Mouse (Mus musculus) stomach, embryonic 14.5 days (tissue): Measurements from ENCODE around the gene Tnfsf18. TPM values are rescaled to one million over a fixed set of nuclear protein-coding genes. Genes with fewer than 3 reads are reported as not detected.

Experiments used
- ATAC-seq: fragments of 200-750 bp; cut with Nextera tagmentation; 2 replicates; pipeline ENCODE4 v1.8.0; 2017; ENCODE audit warnings: low read depth, moderate TSS enrichment; ENCODE audit not compliant: insufficient number of reproducible peaks, insufficient read depth, low FRiP score
- H3K27ac ChIP-seq: fragments of 300-500 bp; sonication (generic); 2 replicates; pipeline ENCODE4 v1.5.1; 2014; ENCODE audit warnings: mild to moderate bottlenecking, low read length, moderate library complexity, mixed read lengths
- H3K27me3 ChIP-seq: fragments of 300-500 bp; sonication (generic); 2 replicates; pipeline ENCODE4 v1.6.1; 2014; ENCODE audit warnings: low read length, control low read depth, mixed read lengths; ENCODE audit not compliant: control insufficient read depth, insufficient read depth
- H3K36me3 ChIP-seq: fragments of 300-500 bp; sonication (generic); 2 replicates; pipeline ENCODE4 v1.6.1; 2014; ENCODE audit warnings: mild to moderate bottlenecking, control low read depth, low read length, moderate library complexity, mixed read lengths; ENCODE audit not compliant: control insufficient read depth, insufficient read depth
- H3K4me1 ChIP-seq: fragments of 300-500 bp; sonication (generic); 2 replicates; pipeline ENCODE4 v1.6.1; 2014; ENCODE audit warnings: low read length, control low read depth, mixed read lengths; ENCODE audit not compliant: control insufficient read depth, insufficient read depth
- H3K4me2 ChIP-seq: fragments of 300-500 bp; sonication (generic); replicated peaks from 2 replicates; pipeline ENCODE4 v1.6.1; 2014; ENCODE audit warnings: low read depth, low read length, control low read depth
- H3K4me3 ChIP-seq: fragments of 300-500 bp; sonication (generic); 2 replicates; pipeline ENCODE4 v1.5.1; 2014; ENCODE audit warnings: low read depth, low read length, control low read depth
- H3K9ac ChIP-seq: fragments of 300-500 bp; sonication (generic); replicated peaks from 2 replicates; pipeline ENCODE4 v1.6.1; 2014; ENCODE audit warnings: low read depth, mild to moderate bottlenecking, control low read depth, low read length, moderate library complexity, mixed read lengths
- H3K9me3 ChIP-seq: fragments of 300-500 bp; sonication (generic); 2 replicates; pipeline ENCODE4 v1.6.1; 2016; ENCODE audit warnings: low read depth, low read length, control low read depth; ENCODE audit not compliant: control insufficient read depth
- WGBS: fragments of 180-500 bp; shearing (Covaris S2); extraction: QIAGEN DNeasy Blood & Tissue Kit; methylation state at CpG from one replicate; pipeline ENCODE4 v1.1.7; 2014; 5-methylcytosine and 5-hydroxymethylcytosine counted together
- polyA plus RNA-seq: library from polyadenylated mRNA; unstranded; fragments of >200 nt; fragmentation: Nextera tagmentation; extraction: Ambion mirVana; gene quantifications from 2 replicates; pipeline ENCODE4 v1.2.1, GENCODE M21; 2014

The Tnfsf18 gene
- polyA plus RNA-seq, 1 experiment from 2014 or later: 0.12 TPM

DNA sequence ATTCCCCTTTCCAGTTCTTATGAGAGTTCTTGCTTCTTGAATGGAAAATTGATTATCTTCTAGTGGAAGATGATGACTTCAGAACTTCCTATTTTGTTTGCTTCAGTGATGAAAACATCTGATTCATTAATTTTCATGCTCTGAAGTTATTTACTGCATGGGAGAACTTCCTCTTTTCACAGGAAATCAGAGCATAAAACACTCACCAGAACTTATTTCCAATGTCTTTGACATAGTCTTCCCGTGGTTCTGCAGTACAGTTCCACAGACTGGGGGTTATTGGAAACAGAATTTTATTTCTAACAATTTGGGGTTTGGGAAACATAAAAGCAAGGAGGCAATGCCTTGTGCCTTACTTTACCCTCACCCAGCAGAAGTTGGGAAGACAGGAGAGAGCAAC, 25.8 kb downstream of the Tnfsf18 start:
- WGBS: 80% methylated on average over 1 of the region's 1 CpGs
- no peak for ATAC-seq
- H3K9ac ChIP-seq: no peak overlapping the region
- no peaks in the 10 kb centered on the region for H3K4me1 ChIP-seq
- H3K36me3 ChIP-seq: no peaks in the 10 kb centered on the region
- H3K4me3 ChIP-seq: no peak overlapping the region
- H3K27ac ChIP-seq: no peak overlapping the region
- no peak overlapping the region for H3K4me2 ChIP-seq
- H3K27me3 ChIP-seq: no peaks in the 10 kb centered on the region
- H3K9me3 ChIP-seq: no peaks in the 10 kb centered on the region

DNA sequence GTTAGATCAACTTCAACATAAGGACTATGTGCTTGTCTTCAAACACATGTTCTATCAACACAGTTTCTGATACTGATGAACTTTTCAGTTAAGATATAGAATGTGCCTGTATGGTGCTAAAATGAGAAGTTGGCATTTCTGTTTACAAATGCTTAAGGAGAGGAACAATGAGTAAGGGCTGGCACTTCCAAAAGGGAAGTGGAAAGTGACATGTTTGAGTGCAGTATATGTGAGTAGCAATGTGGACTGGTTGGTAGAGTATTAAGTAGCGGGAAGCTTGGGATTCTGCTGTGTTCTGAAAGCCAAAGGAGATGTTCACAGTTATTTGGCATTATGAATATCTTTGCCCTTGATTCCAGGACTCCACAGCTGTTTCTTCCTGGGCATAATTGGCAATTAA, 33.7 kb downstream of the Tnfsf18 start:
- Histone ChIP-seq H3K4me3 (no peak overlapping the region), H3K9ac (no peak overlapping the region), H3K27me3 (no peaks in the 10 kb centered on the region), H3K36me3 (no peaks in the 10 kb centered on the region), H3K27ac (no peak overlapping the region), H3K9me3 (no peaks in the 10 kb centered on the region), H3K4me2 (no peak overlapping the region), H3K4me1 (no peaks in the 10 kb centered on the region)
- WGBS: 77% methylated on average over 1 of the region's 1 CpGs
- ATAC-seq: no peak

DNA sequence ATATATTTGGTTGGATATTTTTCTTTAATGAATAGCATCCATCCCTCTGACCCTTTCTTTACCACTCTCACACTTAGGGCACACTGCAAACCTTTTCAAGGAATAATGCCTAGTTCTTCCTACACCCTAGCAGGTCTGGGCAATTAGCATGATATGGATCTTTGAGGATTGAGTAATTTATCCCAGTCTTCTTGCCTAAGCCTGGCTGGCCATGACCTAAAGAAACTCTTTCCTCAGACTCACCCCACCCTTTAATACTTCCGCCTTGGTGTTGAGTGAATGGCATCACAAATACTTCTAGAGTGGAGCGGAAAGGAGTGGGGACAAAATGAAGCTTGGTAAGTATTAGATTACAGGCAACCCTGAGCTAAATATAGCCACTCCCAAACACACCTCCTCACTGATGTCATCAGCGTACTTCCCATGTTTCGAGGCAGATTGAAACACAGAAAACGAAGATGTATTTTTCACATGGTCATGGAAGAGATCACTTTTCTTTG, 56.2 kb downstream of the Tnfsf18 start:
- Histone ChIP-seq H3K36me3 (no peaks in the 10 kb centered on the region), H3K4me2 (no peak overlapping the region), H3K27ac (no peak overlapping the region), H3K4me3 (no peak overlapping the region), H3K9me3 (no peaks in the 10 kb centered on the region), H3K27me3 (no peaks in the 10 kb centered on the region), H3K4me1 (no peaks in the 10 kb centered on the region), H3K9ac (no peak overlapping the region)
- 88% methylated on average over 5 of the region's 5 CpGs for WGBS
- no peak for ATAC-seq

DNA sequence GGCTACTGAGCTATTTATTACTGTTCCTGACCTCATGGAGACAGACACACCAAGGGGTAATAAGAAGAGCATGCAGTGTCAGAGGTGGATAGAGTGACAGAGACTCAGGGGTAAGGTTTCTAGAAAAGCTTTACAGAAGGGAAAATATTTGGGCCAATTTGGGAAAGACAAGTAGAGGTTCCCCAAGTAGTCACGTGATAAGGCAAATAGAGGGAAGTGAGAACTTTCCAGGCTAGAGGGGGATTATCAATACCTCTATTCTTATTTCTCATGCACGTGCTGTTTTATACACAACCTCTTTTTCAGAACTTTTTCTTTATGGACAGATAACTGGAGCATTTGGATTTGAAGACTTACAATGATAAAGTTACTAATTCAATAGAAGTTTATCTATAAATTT, 57.6 kb downstream of the Tnfsf18 start:
- H3K27ac ChIP-seq: no peak overlapping the region
- H3K4me2 ChIP-seq: no peak overlapping the region
- H3K27me3 ChIP-seq: no peaks in the 10 kb centered on the region
- H3K4me1 ChIP-seq: no peaks in the 10 kb centered on the region
- no peak for ATAC-seq
- no peak overlapping the region for H3K9ac ChIP-seq
- 79% methylated on average over 2 of the region's 2 CpGs for WGBS
- H3K9me3 ChIP-seq: no peaks in the 10 kb centered on the region
- H3K4me3 ChIP-seq: no peak overlapping the region
- H3K36me3 ChIP-seq: no peaks in the 10 kb centered on the region

Other genes starting within 250 kb of the Tnfsf18 start
- gene Prdx6, start 243.4 kb upstream of the Tnfsf18 start, polyA plus RNA-seq: 396 and 432 TPM in 2 replicates
- 0.18 TPM in 1 of 2 replicates, not detected in the other for gene Tnfsf4, start 99.2 kb upstream of the Tnfsf18 start, polyA plus RNA-seq